Mouse (Mus musculus): Measurements from ENCODE around the gene Ubr4.

DNA sequence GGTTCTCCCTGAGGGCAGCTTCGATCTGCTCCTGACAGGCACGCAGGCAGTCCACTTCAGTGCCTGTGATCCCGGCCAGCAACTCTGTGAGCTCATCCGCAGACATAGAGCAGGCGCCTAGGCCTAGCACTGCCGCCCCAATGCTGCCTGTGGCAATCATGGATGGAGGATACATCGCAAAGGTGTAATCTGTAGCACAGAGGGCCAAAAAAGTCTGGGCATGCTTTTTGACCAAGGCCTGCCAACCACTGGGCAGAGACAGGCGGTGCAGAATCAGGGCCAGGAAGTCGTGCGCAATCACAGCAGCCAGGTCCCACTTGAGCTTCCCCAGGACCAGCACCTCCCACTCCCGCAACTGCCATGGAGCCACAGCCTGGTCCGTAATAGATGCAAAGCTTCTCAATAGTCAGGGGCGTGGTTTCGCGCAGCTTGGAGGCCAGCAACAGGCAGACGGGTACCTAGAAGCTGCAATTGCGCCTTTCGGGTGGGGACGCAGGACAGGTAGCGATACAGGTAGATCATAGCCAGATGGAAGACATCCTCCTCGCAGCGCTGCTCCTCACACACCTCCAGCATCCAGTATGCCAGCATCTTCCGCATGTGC is 6.9 kb upstream of the Ubr4 start:
- no peak for TF ChIP-seq CTCF (IDR thresholded peaks at IDR 0.05; ENCODE audit: low read depth)
- TF ChIP-seq EP300 (IDR thresholded peaks at IDR 0.05; ENCODE audit: low read depth) = no peak
